Mouse (Mus musculus) heart, postnatal 36 days (tissue): ENCODE results near the gene Grpel1. TPM values are rescaled to one million over a fixed set of nuclear protein-coding genes. Genes with fewer than 3 reads are reported as not detected.

Experiments
- DNase-seq, 2 experiments: peaks; one replicate each; pipeline ENCODE4 v3.0.0; 2021 to 2022
- intact Hi-C: fragments of 180-260 bp; cut with DNase I; formaldehyde crosslinking; loops from one replicate; pipeline ENCODE4 v1.15.1; 2025
- total RNA-seq, 2 experiments: library from RNA; stranded (reverse); gene quantifications; 2 replicates each; pipeline ENCODE4 v1.2.3; 2021

Gene Grpel1
- total RNA-seq, 2 experiments from 2014 or later, result 63.0 to 63.2 TPM

DNA sequence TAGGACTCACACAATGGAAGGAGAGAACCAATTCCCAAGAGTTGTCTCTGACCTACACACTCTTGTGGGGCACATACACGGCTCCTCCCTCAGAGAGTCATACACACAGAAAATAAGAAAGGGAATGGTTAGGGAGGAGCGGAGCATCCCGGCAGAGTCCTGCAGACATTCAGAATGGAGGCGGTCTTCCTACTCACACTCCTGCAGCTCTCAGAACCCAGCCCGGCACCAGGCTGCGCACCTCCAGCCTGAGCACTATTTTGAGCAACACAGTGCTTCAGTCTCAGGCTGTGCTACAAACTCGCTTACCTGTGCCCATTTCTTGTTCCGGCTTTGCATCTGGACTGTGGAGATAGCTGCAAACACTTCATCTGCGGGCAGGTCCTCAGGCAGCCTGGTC lies 29.9 kb downstream of the Grpel1 start:
- intact Hi-C loops, result no loop called here
- no peak for DNase-seq

DNA sequence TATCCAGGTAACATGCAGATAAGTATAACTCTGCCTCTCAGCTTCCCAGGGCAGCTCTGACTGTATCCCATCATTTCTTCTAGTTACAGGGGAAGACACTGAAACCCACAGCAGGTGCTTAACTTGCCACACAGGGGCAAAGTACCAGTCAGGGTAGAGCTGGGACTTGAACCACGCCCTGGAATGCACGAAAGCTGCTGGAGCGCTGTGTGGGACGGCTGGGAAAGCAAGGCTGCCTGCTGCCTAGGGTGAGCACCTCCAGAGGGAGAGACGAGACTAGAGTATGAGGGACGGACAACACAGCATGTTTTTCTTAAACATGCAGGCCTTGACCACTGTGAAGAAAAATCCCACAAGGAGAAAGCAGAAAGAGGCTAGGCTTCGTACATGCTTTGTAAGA lies 40.4 kb downstream of the Grpel1 start:
- no peak for DNase-seq
- intact Hi-C loops, result no loop called here

DNA sequence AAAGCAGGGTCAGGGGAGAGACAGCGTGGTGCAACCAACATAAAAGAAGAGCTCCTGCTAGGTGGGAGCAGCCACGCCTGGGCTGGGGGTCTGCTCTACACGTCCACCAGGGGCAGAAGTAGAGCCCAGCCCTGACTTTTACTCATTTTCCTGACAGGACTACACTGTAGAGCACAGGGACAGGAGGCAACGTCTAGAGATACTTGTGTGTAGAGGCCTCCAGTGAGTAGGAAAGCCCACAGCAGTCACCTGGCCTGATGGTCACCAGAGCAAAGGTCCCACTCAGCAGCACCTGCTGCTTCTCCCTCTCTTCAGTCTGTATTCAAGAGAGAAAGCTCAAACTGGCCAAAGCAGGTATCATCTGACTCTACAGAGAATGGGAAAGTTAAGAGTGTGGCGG lies 40.8 kb downstream of the Grpel1 start:
- intact Hi-C loops, result no loop called here
- DNase-seq, result no peak

DNA sequence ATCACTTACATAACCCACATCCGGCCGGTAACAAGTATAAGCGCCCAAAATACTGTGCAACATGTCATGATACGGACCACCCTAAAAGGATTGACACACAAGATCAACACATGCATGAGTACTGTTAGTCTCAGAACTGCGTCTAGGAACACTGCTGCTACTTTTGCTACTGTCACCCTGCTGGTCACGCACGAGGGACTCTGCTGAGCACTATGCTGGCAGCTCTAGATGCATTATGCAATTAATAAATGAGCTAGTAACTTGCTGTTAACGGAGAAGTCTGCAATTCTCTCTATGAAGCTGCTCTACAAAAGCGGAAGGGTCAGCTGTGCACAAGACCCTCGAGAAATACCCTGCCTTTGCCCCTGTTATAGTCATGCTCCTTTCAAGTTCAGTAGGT lies 43.6 kb downstream of the Grpel1 start:
- no peak for DNase-seq
- intact Hi-C loops, result no loop called here

DNA sequence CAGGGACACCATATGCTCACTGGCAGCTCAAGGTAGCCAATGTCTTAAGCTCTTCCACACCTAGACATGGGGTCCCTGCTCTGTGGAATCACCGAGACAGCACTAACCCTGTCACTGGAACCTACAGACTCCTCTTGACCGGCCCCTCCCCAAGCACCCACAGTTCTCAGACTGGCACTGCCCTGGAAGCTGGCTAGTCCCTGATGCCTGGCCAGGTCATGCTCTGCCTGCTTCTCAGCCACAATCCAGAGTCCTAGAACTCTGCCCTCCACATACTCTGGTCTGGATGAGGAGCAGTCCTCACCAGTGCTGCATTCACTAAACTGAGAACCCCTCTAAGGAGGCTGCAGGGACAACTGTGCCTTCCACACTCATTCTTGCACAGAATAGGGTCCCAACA lies 46.2 kb downstream of the Grpel1 start:
- intact Hi-C loops, result no loop called here
- DNase-seq, result no peak

DNA sequence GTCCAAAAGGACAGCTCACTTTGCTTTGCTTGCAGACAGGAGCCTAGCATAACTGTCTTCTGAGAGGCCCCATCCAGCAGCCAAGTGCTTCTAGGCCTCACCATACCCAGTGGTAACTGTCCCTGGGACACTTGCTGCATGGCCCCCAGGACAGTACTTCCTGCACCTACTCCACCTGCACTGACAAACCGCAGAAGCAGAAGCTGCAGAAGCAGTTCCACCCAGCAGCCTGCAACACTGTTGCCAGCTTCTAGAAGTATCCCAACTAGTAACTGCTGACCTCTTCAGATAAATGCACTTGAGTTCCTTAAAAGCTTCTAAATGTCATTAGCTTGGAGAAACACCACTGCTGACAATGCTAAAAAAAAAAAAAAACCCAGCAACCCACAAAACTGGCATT lies 50.3 kb downstream of the Grpel1 start:
- DNase-seq, result no peak
- intact Hi-C loops, result no loop called here

DNA sequence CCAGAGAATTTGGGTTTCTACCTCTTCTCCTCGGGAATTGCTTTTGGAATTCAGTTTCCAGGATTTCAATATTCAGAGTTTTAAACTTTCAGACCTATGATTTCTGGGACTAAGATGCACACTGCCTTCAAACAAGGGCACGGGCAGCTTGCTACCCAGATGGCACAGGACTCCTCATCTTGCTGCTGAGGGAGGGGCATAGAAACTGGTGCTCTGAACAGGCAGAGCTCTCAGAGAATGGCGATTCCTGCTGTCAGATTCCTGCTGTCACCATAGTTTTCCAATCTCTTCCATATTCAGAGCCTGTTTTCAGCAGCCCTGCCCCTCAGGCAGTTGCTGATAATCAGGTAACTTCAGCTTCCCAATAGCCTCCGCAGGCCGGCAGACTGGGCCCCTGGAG lies 50.8 kb downstream of the Grpel1 start:
- intact Hi-C loops, result no loop called here
- no peak for DNase-seq

DNA sequence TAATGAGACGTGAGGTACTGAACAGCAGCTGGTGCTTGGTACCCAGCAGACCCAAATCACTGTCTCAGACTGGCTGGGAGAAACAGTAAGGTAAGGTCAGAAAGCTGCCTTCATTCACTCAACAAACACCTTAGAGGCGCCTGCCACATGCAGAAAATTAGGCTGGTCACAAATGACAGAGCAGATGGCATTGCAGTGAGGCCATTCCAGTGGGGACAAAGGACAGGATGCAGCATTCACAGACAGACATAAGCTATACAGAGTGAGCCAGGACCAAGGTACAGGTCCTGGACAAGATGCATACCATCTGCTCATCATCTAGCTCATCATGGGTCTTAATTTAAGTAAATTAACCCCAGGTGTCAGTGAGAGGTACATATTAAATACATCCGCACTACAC lies 52.8 kb downstream of the Grpel1 start:
- intact Hi-C loops, result no loop called here
- DNase-seq, result no peak

DNA sequence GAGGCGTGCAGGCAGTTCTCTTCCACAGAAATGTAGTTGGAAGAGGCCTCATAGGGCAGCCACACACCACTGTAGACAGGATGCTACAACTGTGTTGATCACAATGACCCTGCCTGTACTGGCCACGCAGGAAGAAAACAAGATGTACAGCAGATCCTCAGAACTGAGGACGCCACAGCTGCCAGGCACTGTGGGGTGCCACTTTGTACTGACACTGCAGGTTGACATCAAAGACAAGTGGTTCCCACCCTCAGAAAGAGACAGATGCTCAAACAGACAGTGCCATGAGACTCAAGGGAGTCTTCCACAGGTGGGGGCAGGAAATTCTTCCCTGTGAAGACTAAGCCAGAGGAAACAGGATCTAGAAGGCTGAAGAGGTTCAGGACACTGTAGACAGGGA lies 55.0 kb downstream of the Grpel1 start:
- no peak for DNase-seq
- intact Hi-C loops, result no loop called here

DNA sequence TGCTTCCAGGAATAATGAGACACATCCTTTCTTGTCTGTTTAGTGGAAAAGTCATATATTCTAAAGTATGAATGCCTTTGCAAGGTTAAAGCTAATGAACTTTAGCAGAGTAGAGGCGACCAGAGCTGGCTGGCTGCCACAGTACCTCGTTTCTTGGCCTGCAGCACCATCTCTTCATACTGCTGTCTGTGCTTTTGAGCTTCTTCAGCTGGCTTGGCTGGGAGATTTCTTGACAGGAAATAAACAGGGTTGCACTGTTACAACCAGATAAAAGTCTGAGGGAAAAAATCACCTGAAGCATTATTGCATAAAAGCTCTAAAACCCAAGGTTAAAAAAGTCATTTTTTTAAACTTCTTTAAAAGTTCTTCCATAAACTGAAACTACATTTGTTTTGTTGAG lies 58.0 kb downstream of the Grpel1 start:
- intact Hi-C loops, result no loop called here
- DNase-seq, result no peak

DNA sequence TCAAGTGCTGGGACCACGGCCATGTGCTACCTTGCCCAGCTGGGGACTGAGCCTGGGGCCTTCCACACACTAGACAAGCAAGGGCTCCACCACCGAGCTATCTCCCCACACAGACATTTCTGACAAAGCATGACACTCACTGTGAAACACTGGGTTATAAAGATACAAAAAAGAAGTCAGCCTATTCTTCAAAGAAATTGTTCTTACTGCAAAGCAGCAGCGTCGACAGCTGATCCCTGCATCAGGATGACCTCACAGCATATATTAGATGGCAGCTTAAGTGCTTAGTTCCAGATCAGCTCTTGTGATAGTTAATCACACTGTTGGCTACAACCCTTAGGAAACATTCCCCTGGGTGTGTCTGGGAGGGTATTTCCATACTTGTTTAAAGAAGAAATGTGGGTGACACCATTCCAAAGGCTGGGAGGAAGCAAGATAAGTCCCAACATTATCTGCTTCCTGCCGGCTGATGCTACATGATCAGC lies 58.5 kb downstream of the Grpel1 start:
- no peak for DNase-seq
- intact Hi-C loops, result no loop called here

Other genes starting within 250 kb of the Grpel1 start
- gene Sorcs2, start 66.9 kb upstream of the Grpel1 start, total RNA-seq, result 10 to 100 TPM; 10.5 to 11.4 TPM
- 10 to 100 TPM; 13.3 to 15.0 TPM for gene Tada2b, start 19.3 kb downstream of the Grpel1 start, total RNA-seq
- under 1 TPM; 0.19 to 0.33 TPM for gene Ccdc96, start 19.6 kb downstream of the Grpel1 start, total RNA-seq
- 10 to 100 TPM; 13.7 to 14.2 TPM for gene Tbc1d14, start 128.3 kb downstream of the Grpel1 start, total RNA-seq
- gene D5Ertd579e, start 231.0 kb downstream of the Grpel1 start, total RNA-seq, result 10 to 100 TPM; 75.5 to 90.6 TPM